Mouse (Mus musculus) ovary, adult 18-20 months (tissue): Measurements from ENCODE around the gene Nfkb2.

Experiments
- DNase-seq: peaks from one replicate; pipeline ENCODE4 v3.0.0; 2022; ENCODE audit warnings: low spot score, mixed read lengths

Gene Nfkb2

GRCm38 (mm10) chr19:46344710-46345419 is 40.7 kb downstream of the Nfkb2 start:
- no peak for DNase-seq

DNA sequence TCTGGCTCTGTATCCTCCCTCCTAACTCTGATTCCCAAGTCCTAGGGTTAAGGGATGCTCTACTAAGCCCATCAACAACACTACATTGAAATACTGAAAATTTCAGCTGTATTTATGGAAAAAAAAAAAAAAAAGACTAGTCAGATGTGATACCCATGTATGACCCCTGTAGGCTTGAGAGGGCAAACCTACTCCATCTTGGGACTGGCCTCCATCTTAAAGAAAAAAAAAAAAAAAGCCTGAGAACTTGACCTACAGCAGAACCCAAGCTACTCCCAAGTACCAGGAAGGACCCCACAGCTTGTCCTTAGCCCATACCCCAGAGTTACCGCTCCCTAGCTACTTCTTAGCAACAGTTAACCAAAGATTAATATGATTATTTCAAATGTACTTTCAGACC is 43.0 kb downstream of the Nfkb2 start:
- DNase-seq: no peak

GRCm38 (mm10) chr19:46347936-46348668 is 44.0 kb downstream of the Nfkb2 start:
- DNase-seq: no peak

DNA sequence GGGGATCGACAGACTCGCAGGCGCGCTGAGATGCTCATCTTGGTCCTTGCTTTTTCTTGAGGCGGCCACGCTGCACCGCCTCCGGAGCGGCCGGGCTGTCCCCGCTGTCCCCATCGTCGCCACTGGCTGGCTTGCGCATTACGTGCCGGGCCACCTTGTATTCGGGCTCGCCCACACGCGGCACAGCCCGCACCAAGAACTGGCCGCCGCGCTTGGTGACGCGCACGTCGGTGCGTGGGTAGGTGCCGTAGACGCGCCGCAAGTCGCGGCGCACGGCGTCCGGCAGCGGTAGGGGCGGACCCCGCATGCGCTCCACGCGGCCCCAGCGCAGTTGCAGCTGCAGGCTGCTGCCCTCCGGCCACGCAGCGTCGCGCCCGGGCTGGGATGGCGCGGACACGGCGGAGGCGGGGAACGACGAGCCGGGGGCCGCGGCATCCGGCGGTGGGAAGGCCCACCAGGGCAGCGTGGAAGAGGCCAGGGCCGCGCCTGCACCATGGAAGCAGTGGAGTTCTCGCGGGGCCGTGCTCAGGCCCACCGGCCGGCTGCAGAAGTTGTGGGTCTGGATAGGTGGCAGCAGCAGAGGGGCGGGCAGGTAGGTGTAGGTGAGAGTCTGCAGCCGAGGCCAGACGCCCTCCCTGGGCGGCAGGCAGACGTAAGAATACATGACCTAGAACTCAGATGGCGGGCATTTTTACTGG is 44.8 kb downstream of the Nfkb2 start:
- DNase-seq: peak; percentile 71

DNA sequence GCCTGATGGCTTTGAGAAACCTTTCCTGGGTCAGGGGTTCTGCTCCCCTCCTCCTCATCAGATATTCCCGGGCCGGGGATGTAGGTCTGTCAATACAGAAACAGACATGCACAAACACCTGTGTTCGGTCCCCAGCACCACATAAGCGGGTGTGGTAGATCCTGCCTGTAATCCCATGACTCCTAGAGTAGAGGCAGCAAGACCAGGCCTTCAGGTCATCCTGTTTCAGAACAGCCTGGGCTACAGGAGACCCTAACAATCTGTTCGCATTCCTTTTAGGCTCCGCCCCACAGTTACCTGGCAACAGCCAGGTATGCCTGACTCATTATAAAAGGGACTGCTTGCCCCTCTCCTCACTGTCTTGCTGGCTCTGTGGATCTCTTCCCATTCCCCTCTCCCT is 45.4 kb downstream of the Nfkb2 start:
- no peak for DNase-seq

DNA sequence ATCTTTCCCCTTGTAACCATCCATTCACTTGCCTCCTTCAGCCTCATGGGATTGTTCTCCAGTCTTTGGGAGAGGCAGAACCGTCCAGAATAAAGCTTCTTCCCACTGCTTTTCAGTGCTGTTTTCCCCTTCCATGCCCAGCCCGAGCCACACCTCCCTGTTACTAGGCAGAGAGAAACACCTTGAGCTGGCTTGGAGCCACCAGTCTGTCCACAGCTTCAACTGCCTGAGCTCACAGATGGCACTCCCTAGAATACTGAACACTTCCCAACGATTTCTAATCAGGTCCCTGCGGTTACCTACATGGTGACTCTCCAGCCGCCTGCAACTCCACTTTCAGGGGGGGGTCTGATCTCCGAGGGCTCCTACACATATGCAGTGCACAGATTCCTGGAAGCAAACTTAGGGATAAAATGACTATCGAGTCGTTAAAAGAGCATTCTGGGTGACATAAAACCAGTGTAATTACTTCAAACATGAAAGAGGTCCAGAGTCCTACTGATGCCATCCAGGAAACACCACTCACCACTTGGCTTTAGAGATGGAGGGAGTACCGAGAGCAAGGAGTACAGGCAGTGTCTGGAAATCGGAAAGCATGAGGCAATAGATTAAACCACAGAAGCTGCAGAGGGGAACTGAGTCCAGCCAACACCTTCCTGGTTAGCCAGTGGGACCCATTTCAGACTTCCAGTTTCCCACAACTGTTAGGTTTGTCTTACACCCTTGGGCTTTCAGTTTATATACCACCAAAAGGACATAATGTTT is 46.2 kb downstream of the Nfkb2 start, which contains the start of gene 2310034G01Rik:
TSS of gene 2310034G01Rik (minus strand) at position 135 of the 765 bp plus-strand sequence.
- no peak for DNase-seq

DNA sequence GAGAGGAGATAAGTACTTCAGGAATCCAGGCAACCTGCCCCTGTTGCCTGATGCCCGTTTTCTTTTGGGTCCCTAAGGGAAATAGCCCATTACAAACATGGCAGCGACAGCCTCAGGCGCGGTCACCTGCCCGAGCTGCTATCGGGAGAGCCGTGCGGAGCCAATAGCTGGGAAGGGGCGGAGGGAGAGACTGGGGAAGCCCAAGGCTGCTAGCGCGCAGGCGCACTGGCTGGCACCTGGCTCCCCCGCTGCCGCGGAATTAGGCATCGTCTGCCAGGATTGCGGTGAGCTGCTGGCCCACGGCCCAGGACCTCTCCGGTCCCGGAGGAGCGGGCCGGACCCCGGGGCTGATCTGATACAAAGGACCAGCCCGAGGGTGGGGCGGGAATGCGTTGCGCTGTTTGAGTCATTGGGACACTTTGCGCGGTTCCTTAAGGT is 52.6 kb downstream of the Nfkb2 start:
- peak; percentile 88 for DNase-seq

- no peak for DNase-seq
Observed at GRCm38 (mm10) chr19:46357344-46358280, 53.5 kb downstream of the Nfkb2 start.

GRCm38 (mm10) chr19:46358381-46358780 is 54.3 kb downstream of the Nfkb2 start:
- DNase-seq: no peak
